Mouse (Mus musculus) forebrain, embryonic 11.5 days (tissue): Measurements from ENCODE around the gene Srsf9. TPM values are rescaled to one million over a fixed set of nuclear protein-coding genes. Genes with fewer than 3 reads are reported as not detected.

ENCODE experiments used
- ATAC-seq: fragments of 200-750 bp; cut with Nextera tagmentation; replicated peaks from 2 replicates; pipeline ENCODE4 v1.8.0; 2017; ENCODE audit warnings: moderate TSS enrichment; ENCODE audit not compliant: low FRiP score
- DNase-seq: peaks from one replicate; pipeline ENCODE4 v3.0.0-alpha.2; 2017; ENCODE audit warnings: low spot score
- H3K27ac ChIP-seq: fragments of 300-500 bp; sonication (generic); 2 replicates; pipeline ENCODE4 v1.5.1; 2014; ENCODE audit warnings: low read depth, low read length
- H3K27me3 ChIP-seq: fragments of 300-500 bp; sonication (generic); 2 replicates; pipeline ENCODE4 v1.6.1; 2014; ENCODE audit warnings: mild to moderate bottlenecking, low read length, mixed read lengths; ENCODE audit not compliant: control insufficient read depth, insufficient read depth
- H3K36me3 ChIP-seq: fragments of 300-500 bp; sonication (generic); 2 replicates; pipeline ENCODE4 v1.6.1; 2014; ENCODE audit warnings: mild to moderate bottlenecking, low read length, moderate library complexity, mixed read lengths; ENCODE audit not compliant: control insufficient read depth, insufficient read depth
- H3K4me1 ChIP-seq: fragments of 300-500 bp; sonication (generic); replicated peaks from 2 replicates; pipeline ENCODE4 v1.6.1; 2014; ENCODE audit warnings: low read length, mixed read lengths; ENCODE audit not compliant: control insufficient read depth, insufficient read depth
- H3K4me2 ChIP-seq: fragments of 300-500 bp; sonication (generic); 2 replicates; pipeline ENCODE4 v1.6.1; 2014; ENCODE audit warnings: low read depth, mild to moderate bottlenecking, low read length, moderate library complexity, mixed read lengths; ENCODE audit not compliant: severe bottlenecking
- H3K4me3 ChIP-seq: fragments of 300-500 bp; sonication (generic); 2 replicates; pipeline ENCODE4 v1.5.1; 2014; ENCODE audit warnings: low read depth, low read length
- H3K9ac ChIP-seq: fragments of 300-500 bp; sonication (generic); 2 replicates; pipeline ENCODE4 v1.6.1; 2014; ENCODE audit warnings: low read length
- H3K9me3 ChIP-seq: fragments of 300-500 bp; sonication (generic); 2 replicates; pipeline ENCODE4 v1.6.1; 2016; ENCODE audit warnings: low read length, mixed read lengths; ENCODE audit not compliant: control insufficient read depth
- WGBS: fragments of 180-500 bp; shearing (Covaris S2); extraction: QIAGEN DNeasy Blood & Tissue Kit; methylation state at CpG from one replicate; pipeline ENCODE4 v1.1.7; 2014; 5-methylcytosine and 5-hydroxymethylcytosine counted together
- polyA plus RNA-seq: library from polyadenylated mRNA; unstranded; fragments of >200 nt; fragmentation: Nextera tagmentation; extraction: Ambion mirVana; gene quantifications from 2 replicates; pipeline ENCODE4 v1.2.1, GENCODE M21; 2014

Gene Srsf9
- polyA plus RNA-seq, 1 experiment from 2014 or later: 388 TPM

GRCm38 (mm10) chr5:115340577-115341313, 13.8 kb downstream of the Srsf9 start, which contains the start of the genes Gatc and Triap1:
Gatc (minus strand) TSS chr5:115341178.
Triap1 (plus strand) TSS chr5:115341225.
- under 1% methylated on average over 62 of the region's 62 CpGs for WGBS
- no peaks in the 10 kb centered on the region for H3K9me3 ChIP-seq
- peak within 1 kb of the TSS; percentile 74 for H3K4me2 ChIP-seq
- H3K36me3 ChIP-seq: peaks cover 18% of the 10 kb centered on the region; the same call in 1 of the 2 replicates
- H3K27ac ChIP-seq: peak within 1 kb of the TSS; percentile 77
- H3K9ac ChIP-seq: peak within 1 kb of the TSS; percentile 83
- peak within 1 kb of the TSS; percentile 80 for H3K4me3 ChIP-seq
- no peaks in the 10 kb centered on the region for H3K27me3 ChIP-seq
- DNase-seq (peak; percentile 96), ATAC-seq (peak; percentile 89)
- H3K4me1 ChIP-seq: peaks cover 6% of the 10 kb centered on the region

GRCm38 (mm10) chr5:115341314-115342165, 14.6 kb downstream of the Srsf9 start:
- peaks cover 6% of the 10 kb centered on the region for H3K4me1 ChIP-seq
- H3K36me3 ChIP-seq: peaks cover 18% of the 10 kb centered on the region; the same call in 1 of the 2 replicates
- peak overlapping the region; percentile 83 for H3K9ac ChIP-seq
- peak overlapping the region; percentile 80 for H3K4me3 ChIP-seq
- no peak overlapping the region for H3K27ac ChIP-seq
- ATAC-seq (no peak; the same call in 1 of the 2 replicates), DNase-seq (no peak)
- 13% methylated on average over 36 of the region's 36 CpGs for WGBS
- no peaks in the 10 kb centered on the region for H3K27me3 ChIP-seq
- peak overlapping the region; percentile 74 for H3K4me2 ChIP-seq
- no peaks in the 10 kb centered on the region for H3K9me3 ChIP-seq

GRCm38 (mm10) chr5:115347564-115347963, 20.6 kb downstream of the Srsf9 start:
- Histone ChIP-seq H3K36me3 (peaks cover 18% of the 10 kb centered on the region; the same call in 1 of the 2 replicates), H3K4me3 (peak overlapping the region; percentile 89), H3K9ac (peak overlapping the region; percentile 37), H3K4me1 (peaks cover 9% of the 10 kb centered on the region), H3K4me2 (peak overlapping the region; percentile 67), H3K27ac (no peak overlapping the region), H3K27me3 (no peaks in the 10 kb centered on the region), H3K9me3 (no peaks in the 10 kb centered on the region; the same call in 1 of the 2 replicates)
- 5% methylated on average over 5 of the region's 5 CpGs for WGBS
- DNase-seq: peak; percentile 89
- 0 out of 2 replicates have a peak, but pooled peaks have one; percentile 39 for ATAC-seq

- under 1% methylated on average over 72 of the region's 74 CpGs for WGBS
- H3K4me1 ChIP-seq: peaks cover 9% of the 10 kb centered on the region
- no peaks in the 10 kb centered on the region for H3K27me3 ChIP-seq
- peak within 1 kb of the TSS; percentile 83 for H3K9ac ChIP-seq
- H3K4me2 ChIP-seq: peak within 1 kb of the TSS; percentile 67
- H3K9me3 ChIP-seq: no peaks in the 10 kb centered on the region; the same call in 1 of the 2 replicates
- DNase-seq: peak; percentile 100
- peak within 1 kb of the TSS; percentile 83 for H3K27ac ChIP-seq
- ATAC-seq: peak; percentile 94
- peaks cover 15% of the 10 kb centered on the region; the same call in 1 of the 2 replicates for H3K36me3 ChIP-seq
- peak within 1 kb of the TSS; percentile 89 for H3K4me3 ChIP-seq
Measured at GRCm38 (mm10) chr5:115348546-115349224, 21.7 kb downstream of the Srsf9 start, which contains the start of gene Cox6a1. Cox6a1 (minus strand) TSS chr5:115348981.

GRCm38 (mm10) chr5:115349225-115349555, 22.2 kb downstream of the Srsf9 start:
- Histone ChIP-seq H3K9me3 (no peaks in the 10 kb centered on the region; the same call in 1 of the 2 replicates), H3K9ac (peak overlapping the region; percentile 83), H3K4me1 (peaks cover 9% of the 10 kb centered on the region), H3K27ac (peak overlapping the region; percentile 83), H3K36me3 (peaks cover 12% of the 10 kb centered on the region; the same call in 1 of the 2 replicates), H3K4me2 (peak overlapping the region; percentile 67), H3K27me3 (no peaks in the 10 kb centered on the region), H3K4me3 (peak overlapping the region; percentile 89)
- DNase-seq (no peak), ATAC-seq (peak; percentile 40; the same call in 1 of the 2 replicates)
- under 1% methylated on average over 18 of the region's 18 CpGs for WGBS

GRCm38 (mm10) chr5:115351348-115351747, 24.4 kb downstream of the Srsf9 start:
- H3K9me3 ChIP-seq: no peaks in the 10 kb centered on the region; the same call in 1 of the 2 replicates
- no peak overlapping the region for H3K4me2 ChIP-seq
- 83% methylated on average over 5 of the region's 5 CpGs for WGBS
- H3K36me3 ChIP-seq: no peaks in the 10 kb centered on the region
- no peaks in the 10 kb centered on the region for H3K27me3 ChIP-seq
- H3K27ac ChIP-seq: no peak overlapping the region
- H3K9ac ChIP-seq: no peak overlapping the region
- no peak overlapping the region for H3K4me3 ChIP-seq
- ATAC-seq (no peak), DNase-seq (no peak)
- peaks cover 9% of the 10 kb centered on the region for H3K4me1 ChIP-seq

GRCm38 (mm10) chr5:115355070-115355469, 28.1 kb downstream of the Srsf9 start:
- no peak for ATAC-seq
- no peak overlapping the region for H3K4me2 ChIP-seq
- WGBS: 70% methylated on average over 13 of the region's 13 CpGs
- no peak overlapping the region for H3K27ac ChIP-seq
- H3K27me3 ChIP-seq: no peaks in the 10 kb centered on the region
- no peak for DNase-seq
- no peaks in the 10 kb centered on the region; the same call in 1 of the 2 replicates for H3K9me3 ChIP-seq
- no peak overlapping the region for H3K9ac ChIP-seq
- H3K4me1 ChIP-seq: no peaks in the 10 kb centered on the region
- H3K36me3 ChIP-seq: no peaks in the 10 kb centered on the region
- no peak overlapping the region for H3K4me3 ChIP-seq

GRCm38 (mm10) chr5:115358872-115359271, 31.9 kb downstream of the Srsf9 start:
- H3K4me3 ChIP-seq: no peak overlapping the region

More at GRCm38 (mm10) chr5:115358872-115359271, 31.9 kb downstream of the Srsf9 start:
- Histone ChIP-seq H3K9me3 (no peaks in the 10 kb centered on the region), H3K36me3 (no peaks in the 10 kb centered on the region), H3K4me1 (peaks cover 5% of the 10 kb centered on the region; the same call in 1 of the 2 replicates), H3K4me2 (no peak overlapping the region), H3K27ac (peak overlapping the region; percentile 50; the same call in 1 of the 2 replicates), H3K9ac (no peak overlapping the region), H3K27me3 (no peaks in the 10 kb centered on the region)
- 2% methylated on average over 12 of the region's 12 CpGs for WGBS
- ATAC-seq (peak; percentile 83), DNase-seq (peak; percentile 96)
